Mouse (Mus musculus) induced T-regulatory cell, adult 2 months (primary cell): ENCODE results near the gene Ahsa1.
A peak's percentile ranks its signal among the peaks of the same experiment; 100 is the strongest.
"Not testable (repeated sequence)": the region's sequence is repeated elsewhere in the genome, so short reads cannot be mapped to it uniquely, and the experiment has no call there.

Experiments used
- DNase-seq: peaks from one replicate; pipeline ENCODE4 v3.0.0-alpha.2; 2012; ENCODE audit warnings: low read depth

Ahsa1 gene

DNA sequence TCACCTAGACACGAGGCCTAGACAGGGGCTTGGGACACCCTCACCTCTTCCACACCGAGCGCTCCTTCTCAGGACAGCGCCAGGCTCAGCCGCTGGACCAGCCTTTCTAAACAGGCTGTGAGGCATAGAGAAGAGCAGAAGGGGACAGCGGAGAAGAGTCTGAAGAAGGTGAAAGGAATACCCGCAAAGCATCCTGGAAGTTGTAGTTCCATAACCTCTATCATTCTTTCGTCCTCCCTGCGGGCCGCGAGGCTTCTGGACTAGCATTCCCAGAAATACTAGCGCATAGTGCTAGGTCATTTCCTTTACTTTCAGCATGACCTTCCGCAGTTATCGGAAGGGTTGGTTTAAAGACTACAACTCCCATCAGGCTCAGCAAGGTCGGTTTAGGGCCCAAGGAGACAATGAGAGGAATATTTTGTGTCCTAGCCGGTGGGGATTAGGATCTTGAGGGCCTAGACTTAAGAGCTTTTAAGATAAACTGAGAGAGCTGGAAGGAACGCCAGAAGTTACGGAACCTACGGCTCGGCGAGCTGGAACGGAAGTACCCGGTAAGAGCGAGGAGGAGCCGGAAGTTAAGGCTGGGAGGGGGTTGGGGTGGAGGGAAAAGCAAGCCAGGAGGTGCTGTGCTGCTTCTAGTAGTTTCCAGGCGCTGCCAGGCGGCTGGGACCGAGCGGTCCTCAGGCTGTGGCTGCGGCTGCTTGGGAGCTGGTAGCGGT lies at the start of gene Ahsa1, which contains the start of gene Vipas39:
Ahsa1 (plus strand) TSS at position 372 of the 719 bp plus-strand sequence.
Vipas39 (minus strand) TSS at position 149 of the 719 bp plus-strand sequence.
- peak; percentile 97 for DNase-seq

DNA sequence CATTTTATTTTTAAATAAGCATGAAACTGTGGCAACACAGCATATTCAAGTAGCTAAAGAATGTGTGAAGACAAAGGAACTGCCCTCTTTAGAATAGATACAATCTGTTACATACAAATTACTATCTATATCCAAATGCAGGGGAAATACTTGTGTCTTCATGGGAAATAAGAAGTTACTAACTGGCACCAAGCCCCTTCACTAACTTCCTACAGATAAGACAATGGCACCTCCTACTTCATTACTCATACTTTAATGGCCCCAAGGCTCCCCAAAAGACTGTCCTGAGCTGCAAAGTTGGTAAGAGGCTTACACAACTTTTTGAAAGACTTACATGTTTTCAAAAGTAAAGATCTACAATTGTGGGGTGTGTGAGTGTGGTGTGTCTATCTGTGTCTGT lies 48.7 kb upstream of the Ahsa1 start:
- DNase-seq = no peak

DNA sequence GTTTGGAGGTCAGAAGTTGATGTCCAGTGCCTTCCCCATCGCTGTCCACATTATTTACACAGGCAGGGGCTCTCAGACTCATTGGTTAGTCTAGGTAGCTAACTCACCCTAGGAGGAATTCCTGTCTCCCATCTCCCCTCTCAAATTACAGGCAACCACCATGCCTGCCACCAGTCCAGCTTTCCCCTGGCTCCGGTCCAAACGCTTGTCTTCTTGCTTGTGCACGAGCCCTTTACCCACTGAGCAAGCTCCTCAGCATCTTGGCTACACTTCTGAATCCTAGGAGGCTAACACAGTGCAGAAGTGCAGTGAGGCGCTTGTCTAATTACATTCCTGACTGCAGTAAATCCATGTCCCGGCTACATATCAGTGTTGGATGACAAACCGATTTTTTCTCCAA lies 46.9 kb upstream of the Ahsa1 start:
- no peak for DNase-seq

DNA sequence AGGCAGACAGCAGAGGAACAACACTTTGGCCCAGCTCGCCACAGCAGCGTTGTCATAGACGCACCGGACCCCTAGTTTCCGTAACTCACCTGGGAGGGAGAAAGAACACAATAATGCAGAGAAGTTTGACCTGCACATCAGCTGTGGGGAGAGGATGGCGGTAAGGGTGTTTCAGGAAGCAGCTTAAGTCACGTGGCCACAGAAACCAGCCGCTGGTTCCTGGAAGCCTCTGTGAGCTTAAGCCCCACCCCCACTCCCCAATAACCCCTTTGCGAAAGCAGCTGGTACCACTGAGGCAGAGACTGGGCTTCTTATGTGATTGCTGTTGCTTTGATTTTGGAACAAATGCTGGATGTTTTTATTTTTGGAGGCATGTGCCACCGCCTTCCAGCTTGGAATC lies 41.3 kb upstream of the Ahsa1 start:
- DNase-seq = no peak

DNA sequence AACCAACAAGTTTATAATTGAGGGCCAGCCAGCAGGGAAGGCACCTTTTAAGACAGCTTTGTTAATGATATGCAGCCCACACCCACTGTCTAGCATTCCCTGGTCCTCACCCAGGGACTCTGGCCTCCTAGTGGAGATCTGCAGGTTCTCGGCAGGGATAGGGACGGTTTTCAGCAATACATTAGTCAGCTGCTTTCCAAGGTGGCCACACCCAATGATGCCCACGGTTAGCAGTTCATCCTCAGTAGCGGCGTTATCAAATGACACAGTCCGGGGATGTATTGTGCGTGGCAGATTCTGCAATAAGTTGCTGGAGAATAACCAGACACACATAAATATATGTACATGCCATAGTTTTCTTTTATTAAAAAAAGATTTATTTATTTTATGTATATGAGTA lies 39.5 kb upstream of the Ahsa1 start:
- DNase-seq = no peak

DNA sequence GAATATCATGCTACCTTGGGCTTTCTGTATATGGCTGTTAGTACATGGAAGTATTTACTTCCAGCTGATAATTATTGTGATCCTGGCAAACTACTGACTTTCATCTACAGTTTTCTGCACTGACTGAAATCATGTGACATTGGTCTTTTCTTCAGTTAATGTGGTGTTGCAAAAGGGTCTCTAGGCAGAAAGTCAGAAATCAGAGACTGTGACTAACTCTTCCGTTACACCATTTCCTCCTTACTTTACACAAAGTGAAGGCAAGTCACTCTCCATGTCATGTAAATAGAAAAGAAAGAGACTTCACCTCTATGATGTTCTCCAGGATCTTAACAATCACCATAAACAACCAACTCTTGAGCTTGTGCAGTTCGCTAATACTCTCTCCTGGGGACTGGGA lies 36.6 kb upstream of the Ahsa1 start:
- DNase-seq = no peak

DNA sequence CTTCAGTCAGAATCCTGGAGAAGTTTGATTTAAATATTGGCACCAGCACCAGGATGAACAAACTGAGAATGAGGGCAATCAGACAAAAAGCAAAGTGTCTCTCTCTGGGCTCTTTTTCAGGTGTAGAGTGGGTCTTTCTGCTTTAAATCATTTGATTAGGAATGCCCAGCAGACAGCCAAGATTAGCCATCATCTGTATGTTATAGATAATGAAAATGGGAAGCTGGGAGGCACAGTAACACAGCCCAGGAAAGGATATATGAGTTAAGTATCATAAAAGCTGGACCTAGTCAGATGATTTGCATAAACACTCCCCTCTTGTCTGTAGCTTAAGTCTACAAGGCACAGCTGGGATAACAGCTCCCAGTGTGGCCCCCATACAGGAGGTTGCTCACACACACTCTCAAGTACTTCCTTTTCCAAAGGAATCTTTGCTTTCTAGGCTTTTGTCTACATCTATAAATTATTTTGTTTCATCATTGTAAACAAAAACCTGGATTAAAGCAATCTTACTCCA lies 35.8 kb upstream of the Ahsa1 start:
- no peak for DNase-seq

DNA sequence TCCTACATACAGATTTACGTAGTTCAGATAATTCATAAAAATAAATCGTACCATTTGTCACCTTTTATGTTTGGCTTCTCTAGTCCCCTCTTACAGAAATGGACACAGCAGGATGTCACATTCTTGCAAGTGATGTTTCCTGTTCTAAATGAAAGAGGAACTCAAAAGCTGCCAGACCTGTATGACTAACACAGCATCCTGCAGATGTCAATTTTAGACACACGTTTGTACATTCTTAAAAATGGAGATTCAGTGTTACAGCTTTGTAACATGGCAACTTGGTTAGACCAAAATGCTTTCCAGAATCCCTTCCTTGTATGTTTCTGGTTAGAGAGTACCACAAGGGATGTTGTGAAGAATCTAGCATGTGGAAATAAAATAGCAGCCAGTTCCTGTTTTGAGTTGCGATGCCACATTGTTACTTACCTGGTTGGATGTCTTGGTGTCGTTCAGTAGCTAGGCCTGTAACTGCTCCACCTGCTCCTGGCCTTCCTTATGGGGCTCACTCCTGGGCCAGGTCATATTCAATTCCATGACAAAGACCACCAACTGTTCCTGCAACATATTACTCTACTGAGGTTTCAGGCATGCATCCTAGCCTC lies 29.3 kb upstream of the Ahsa1 start:
- DNase-seq = peak; percentile 25

DNA sequence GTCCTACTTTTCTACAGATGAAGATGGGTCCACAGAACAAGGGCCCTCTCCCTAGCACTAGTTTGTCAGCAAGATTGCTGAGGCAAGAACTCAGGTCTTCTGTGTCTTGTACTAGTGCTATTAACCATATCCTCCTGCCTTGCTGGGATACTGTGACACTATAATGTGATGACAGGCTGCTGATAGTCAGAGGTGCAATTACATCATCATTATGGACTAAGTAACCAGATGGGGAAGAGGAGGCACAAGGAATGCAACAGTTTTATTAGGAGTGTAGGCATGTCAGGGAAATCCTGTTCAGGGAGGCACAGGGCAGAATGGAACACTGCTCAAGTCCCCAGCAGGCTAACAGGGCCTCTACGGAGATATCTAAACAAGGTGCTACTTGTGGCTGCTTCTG lies 27.6 kb upstream of the Ahsa1 start, which contains the start of gene Noxred1:
Noxred1 (minus strand) TSS at position 101 of the 400 bp plus-strand sequence.
- no peak for DNase-seq

DNA sequence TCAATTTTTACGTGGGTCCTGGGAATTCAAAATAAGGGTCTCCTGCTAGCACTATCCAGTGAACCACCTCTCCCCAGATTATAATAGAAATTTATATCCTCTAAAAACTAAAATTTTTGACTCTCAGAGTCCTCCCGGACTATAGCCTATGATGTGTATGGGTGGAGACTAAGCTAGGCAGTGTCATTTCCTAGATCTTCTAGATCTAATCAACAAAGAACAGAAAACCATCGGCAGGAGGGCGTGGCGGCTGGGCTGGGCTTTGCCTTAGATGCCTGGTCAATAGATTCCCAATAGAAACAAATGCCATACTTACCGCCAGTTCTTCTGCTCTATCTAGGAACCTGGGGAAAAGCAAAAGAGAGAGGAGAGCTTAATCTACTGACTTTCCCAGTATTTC lies 16.1 kb upstream of the Ahsa1 start:
- no peak for DNase-seq

DNA sequence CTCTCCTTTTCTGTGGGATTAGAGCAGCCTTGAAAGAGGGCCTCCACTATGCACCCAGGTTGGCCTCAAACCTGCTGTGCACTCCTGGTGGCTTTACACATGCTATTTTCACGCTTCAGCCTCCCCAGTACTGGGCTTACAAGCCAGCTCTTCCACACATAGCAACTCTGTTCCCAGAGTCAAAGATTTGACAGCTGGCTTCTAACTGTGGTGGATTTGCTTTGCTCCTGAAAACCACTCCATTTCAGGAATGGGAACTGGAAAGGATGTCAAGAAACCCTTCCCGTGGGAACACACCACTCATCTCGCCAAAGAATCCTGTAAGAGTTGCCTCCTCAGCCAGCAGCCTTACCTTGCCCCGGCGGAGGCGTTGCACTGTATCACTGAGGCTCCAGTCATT lies 12.4 kb upstream of the Ahsa1 start:
- DNase-seq = no peak

DNA sequence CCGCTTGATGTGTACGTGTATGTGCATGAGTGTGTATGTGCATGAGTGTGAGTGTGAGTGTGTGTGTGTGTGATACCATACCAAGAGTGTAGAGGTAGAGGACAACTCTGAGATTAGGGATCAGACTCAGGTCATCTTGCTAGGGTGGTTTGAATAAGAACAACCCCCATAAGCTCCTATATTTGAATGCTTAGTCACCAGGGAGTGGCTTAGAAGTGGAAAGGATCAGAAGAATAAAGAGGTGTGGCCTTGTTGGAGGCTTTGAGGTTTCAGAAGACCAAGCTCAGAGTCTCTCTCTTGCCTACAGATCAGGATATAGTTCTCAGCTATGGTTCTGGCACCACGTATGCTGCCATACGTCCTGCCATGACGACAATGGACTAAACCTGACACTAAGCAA lies 9.7 kb upstream of the Ahsa1 start:
- peak; percentile 18 for DNase-seq

DNA sequence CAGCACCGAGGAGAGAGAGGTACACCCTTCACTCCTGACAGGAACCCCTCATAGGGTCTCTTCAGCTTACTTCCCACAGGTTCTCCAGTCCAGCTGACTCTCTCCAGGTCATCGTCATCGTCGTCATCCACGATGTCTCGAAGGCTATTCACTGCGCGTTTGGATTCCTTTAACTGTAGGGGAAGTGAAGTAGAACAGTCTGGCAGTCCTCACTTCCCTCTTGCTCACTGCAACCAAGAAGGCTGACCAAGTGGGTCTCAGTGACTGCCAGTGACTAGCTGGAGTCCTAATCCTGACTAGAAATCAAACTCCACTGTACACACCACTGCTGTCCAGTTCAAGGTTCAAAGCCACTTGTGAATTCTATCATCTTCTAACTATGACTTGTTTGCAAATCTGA lies 5.7 kb upstream of the Ahsa1 start:
- DNase-seq = no peak

DNA sequence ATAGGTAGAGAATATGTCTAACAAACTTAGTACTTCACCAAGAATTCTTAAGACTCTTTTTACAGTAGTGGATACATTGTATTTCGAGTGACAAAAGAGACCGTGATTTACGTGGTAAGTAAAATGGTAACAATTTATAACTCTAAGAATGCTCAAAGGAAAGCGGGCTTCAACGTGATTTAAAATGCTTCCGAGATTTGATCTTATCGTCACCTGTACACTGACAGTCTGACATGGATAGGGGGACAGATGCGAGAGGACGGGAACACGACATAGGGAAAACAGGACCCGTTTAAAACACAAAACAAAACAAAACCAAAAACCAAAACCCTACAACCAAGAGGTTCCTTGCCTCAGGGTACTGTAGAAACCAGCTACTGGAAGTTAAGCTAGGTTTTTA lies 835 bp upstream of the Ahsa1 start:
- no peak for DNase-seq

DNA sequence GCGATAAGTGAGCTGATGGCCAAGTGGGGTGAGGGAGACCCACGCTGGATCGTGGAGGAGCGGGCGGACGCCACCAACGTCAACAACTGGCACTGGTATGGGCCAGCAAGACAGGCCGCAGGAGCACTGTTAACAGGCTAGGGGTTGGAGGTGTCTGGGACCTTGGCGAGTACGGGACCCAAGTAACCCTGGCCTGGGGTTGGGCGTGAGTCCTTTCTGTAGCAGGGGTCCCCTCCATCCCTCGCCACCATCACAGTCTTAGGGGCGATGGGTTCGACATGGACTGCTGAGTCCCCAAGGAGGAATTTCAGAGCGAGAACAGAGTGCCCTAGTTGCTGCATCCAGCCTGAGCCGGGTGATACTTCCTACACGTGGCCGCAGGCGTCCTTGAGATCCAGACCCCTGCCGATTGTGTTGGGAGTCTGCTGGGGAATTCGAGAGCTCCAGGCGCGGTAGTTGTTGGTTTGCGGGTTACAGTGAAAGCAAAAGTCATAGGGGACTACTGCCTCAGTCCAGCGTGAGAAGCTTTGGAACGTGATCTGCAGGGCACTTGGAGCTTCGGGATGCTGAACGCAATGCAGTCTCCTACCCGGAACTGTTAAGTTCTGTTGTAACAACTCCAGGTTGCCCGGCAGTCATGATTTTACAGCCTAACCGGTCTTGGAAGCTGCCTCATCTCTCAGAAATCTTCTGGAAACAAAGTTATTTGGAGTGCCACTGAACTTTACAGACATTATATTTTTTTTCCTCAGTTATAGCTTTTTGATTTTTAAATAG lies 736 bp downstream of the Ahsa1 start:
- DNase-seq = no peak

DNA sequence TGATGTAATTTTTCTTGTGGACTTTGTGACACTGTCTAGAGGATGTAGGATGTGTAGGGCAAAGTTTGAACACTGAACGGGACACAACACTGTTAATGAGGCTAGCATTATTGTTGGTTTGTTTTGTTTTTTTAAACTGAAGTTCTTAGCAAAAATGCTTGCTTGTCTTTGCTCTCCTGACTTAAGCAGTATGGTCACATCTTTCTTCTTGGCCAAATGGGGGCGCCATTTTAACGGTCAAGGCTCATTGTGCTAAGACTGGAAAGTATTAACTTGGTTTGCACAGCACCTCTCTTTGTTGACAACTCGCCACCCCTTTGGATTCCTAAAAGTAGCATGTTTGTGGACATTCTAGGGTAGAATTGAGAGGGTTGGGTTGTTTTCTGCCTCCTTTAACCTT lies 1.4 kb downstream of the Ahsa1 start:
- DNase-seq = peak; percentile 58

DNA sequence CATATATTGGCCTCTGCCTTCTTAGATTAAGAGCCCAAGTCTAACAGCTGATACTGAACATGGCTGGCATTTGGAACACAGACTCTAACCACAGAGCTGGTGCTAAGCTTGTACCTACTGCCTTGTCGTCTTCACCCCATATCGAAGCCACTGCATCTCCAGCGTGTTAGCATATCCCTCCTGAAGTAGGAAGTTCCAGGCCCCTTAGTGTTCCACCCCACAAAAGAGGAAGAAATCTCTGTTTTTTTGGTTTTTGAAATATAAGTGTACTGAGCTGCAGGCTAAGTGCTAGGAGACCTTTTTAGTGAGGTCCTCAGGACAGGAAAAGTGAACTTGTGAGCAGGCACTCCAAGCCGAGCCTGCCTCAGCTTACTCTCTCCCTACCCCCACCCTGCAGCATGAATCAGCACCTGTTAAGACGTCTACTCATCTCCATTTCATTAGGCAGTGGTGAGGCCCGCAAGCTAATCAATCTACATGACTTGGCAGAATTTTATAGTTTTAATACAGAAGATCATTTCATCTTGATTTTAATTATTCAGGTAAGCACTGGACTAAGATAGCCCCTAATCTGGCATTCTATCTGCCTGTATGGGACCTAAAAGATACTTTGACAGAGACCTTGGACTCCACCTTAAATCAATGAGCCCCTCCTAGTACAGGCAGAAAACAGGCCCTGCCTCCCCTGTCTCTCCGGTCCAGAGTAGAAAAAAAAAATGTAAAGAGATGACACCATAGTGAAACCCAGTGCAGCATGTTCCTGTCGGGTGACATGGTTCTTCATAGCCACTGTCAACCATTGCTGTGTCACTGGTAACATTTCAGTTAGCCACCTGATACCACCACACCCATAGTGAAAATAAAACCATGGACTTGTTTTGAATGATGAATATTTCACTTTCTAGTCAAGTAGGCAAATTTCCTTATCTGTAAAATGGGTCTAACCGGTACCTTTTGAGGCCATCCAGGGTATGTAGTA lies 8.9 kb downstream of the Ahsa1 start:
- DNase-seq = no peak

DNA sequence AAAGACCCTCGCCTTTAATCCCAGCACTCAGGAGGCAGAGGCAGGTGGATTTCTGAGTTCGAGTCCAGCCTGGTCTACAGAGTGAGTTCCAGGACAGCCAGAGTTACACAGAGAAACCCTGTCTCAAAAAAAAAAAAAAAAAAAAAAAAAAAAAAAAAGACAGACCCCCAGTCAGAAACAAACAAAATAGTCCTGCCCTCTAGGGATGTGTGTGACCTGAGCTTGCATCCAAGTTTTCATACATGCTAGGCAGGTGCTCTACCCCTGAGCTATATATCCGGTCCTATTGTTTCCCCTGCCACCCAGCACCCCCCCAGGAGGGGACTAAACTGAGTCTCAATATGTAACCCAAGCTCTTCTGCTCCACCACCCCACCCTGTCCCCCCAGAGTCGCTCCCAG lies 11.0 kb downstream of the Ahsa1 start:
- not testable (repeated sequence) for DNase-seq

DNA sequence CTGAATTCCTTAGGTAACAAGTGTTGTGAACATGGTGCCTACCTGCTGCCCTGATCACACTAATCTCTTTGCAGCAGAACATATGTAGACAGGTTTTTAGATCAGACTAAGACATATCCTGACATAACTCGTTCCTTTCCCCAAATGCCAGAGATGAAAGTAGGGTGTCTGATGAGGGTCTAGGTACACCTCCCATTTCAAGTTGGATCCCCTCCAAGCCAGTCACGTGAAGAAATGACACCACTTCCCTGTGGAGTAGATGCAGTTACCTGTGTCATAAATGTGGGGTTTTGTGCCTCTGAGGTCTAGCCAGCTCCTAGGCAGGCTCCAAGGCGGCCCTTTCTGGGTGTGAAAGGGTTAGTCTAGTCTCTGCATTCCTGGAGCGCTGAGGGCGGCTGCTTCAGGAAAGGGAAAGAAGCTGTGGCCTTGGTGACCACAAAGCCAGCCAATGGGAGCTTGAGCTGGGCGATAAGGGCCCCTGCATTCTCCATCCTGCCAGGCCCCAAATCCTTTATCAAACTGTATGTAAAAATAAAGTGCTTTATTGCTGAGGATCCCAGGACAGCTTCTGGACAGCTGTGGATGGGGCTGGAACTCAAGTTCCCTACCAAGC lies 11.9 kb downstream of the Ahsa1 start:
- DNase-seq = no peak

DNA sequence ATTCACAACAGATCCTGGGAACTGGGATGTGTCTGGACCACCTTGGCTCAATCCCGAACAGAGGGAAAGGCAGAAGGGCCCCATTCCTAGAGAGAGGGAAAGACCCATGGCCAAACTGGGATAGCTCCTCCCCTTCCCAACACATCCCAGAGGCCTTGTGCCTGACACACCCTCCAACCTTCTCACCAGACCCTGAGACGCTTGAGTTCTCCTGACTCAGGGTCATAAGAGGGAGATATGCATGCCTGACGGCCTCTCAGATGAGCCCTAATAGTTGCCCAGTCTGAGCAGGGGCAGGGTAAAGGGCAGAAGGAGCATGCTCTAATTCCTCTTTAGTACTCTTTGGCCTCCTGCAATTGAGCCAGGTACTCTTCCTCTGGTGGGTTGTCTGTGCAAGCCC lies 13.1 kb downstream of the Ahsa1 start:
- no peak for DNase-seq

DNA sequence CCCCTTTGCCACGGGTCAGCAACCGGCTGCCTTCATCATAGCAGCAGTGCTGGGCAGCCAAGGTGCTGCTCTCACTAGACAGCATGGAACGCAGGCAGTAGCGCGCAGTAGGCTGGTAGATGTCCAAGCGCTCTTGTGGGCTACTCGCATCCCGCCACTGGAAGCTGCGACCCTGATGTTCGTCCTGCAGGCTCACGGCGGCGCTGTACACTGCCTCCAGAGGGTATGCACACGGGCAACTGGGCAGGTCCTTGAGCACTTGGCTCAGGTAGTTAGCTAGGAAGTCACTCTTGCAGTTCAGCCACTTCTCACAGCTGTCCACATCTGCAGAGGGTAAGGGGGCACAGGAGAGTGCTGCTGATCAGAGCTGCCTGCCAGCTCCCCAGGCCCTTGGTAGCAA lies 13.6 kb downstream of the Ahsa1 start:
- no peak for DNase-seq
